Mouse (Mus musculus): ENCODE data around the gene Tmub1.

GRCm38 (mm10) chr5:24443927-24444326, 3.7 kb downstream of the Tmub1 start:
- TF ChIP-seq CTCF (conservative IDR thresholded peaks at IDR 0.05; ENCODE audit: insufficient read depth, insufficient read length, low read depth, low read length) = no peak
- TF ChIP-seq POLR2A (IDR thresholded peaks at IDR 0.05; ENCODE audit: low read depth, low read length) = no peak

Data from kidney, adult 2 months (tissue).